Mouse (Mus musculus) naive thymus-derived CD4-positive, alpha-beta T cell, adult 2 months (primary cell): ENCODE measurements around the gene 1700007K13Rik.

Experiments
- DNase-seq: peaks from one replicate; pipeline ENCODE4 v3.0.0-alpha.2; 2011; ENCODE audit warnings: low read depth

1700007K13Rik gene

GRCm38 (mm10) chr2:28469461-28469860, 3.3 kb upstream of the 1700007K13Rik start:
- no peak for DNase-seq

- no peak for DNase-seq
Measured at GRCm38 (mm10) chr2:28468486-28469225, 2.5 kb upstream of the 1700007K13Rik start.

- DNase-seq = peak; percentile 85
Measured at GRCm38 (mm10) chr2:28467860-28468485, 1.8 kb upstream of the 1700007K13Rik start, which contains the start of gene Mrps2. Gene Mrps2, plus strand, starts transcription at chr2:28468066.

GRCm38 (mm10) chr2:28464919-28465318, 1.2 kb downstream of the 1700007K13Rik start:
- peak; percentile 10 for DNase-seq

DNA sequence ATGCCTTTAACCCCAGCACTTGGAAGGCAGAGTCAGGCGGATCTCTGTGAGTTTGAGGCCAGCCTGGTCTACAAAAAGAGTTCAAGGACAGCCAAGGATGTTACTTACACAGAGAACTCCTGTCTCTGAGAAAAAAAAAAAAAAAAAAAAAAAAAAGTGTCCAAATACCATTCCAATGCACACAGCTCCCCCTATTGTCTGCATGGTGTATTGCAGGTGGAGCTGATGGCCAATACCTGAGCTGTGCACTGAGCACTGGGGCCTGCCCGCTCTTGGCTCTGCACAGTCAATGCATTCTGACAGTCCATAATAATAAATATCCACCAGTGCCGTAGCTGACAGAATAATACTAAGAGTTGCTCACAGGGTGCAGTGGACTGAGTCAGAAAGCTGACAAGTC, 2.2 kb downstream of the 1700007K13Rik start:
- peak; percentile 86 for DNase-seq

DNA sequence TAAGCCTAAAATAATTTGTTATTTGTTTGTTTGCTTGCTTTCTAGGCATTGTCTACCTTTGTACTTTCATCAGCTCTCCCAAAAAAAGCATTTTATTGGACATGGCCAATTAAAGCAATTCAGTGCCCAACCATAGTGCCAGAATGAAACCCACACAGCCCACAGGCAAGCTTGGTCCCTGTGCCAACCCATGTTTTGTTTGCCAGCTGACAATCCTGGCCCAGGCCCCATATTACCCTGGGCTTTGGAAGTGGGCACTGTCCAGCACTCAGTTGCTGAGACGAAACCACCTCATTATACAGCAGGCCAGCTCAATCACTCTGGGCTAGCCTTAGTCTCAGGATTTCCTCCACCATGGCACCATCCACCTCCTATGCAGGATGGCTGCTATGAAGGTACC, 9.5 kb downstream of the 1700007K13Rik start:
- DNase-seq = no peak

- no peak for DNase-seq
Measured at GRCm38 (mm10) chr2:28453539-28453938, 12.6 kb downstream of the 1700007K13Rik start.

DNA sequence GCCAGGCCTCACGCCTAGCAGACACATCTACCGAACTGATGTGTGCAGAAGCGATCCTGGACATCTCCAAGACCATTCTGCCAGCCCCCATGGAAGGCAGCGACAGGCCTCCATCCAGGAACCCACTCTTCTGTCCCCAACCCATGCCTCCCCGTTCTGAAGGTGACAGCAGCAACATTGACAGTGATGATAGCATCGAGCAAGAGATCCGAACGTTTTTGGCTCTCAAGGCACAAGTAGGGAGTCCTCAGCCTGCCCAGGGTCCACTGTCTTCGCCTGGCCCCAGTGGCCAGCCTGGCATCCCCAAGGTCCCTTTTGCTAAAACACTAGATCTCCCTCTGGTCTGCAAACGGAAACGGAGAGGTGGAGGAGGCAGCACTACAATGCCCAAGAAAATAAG, 14.5 kb downstream of the 1700007K13Rik start:
- no peak for DNase-seq

GRCm38 (mm10) chr2:28447315-28447670, 18.8 kb downstream of the 1700007K13Rik start:
- DNase-seq = no peak

GRCm38 (mm10) chr2:28446515-28447314, 19.4 kb downstream of the 1700007K13Rik start, which contains the start of gene Ppp1r26:
Gene Ppp1r26, plus strand, starts transcription at chr2:28446800.
- no peak for DNase-seq

DNA sequence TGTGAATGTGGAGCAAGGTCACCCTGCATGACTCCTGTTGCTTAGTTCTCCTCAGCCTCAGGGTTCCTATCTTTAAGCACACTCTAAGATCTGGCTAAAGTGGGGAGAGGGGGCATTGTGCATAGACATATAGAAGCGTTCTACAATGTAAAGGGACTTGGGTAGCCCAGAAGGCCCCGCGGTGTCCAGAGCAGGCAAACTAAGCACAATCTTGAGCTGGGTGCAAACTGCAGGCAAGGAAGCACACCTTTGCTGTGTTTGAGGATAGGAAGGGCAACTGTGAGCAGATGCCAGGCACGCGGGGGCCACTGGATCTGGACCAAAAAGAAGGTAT, 20.0 kb downstream of the 1700007K13Rik start:
- no peak for DNase-seq

GRCm38 (mm10) chr2:28445082-28445481, 21.1 kb downstream of the 1700007K13Rik start:
- DNase-seq = no peak

DNA sequence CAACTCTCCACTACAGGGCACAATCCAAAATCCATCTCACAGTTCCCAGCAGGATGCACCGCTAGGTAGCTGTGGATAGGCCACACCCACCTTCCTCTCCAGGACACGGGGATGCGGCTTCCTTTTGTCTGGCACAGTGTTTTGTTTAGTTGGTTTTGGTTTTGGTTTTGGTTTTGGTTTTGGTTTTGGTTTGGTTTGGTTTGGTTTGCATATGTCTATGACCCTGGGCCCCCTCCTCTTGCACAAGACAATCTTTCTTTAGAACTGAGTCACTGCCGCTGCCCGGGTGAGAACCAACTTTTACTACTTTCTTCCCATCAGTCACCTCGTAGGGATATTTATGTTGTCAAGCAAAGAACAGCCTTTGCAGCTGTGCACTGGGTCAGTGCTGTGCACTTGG, 25.3 kb downstream of the 1700007K13Rik start:
- DNase-seq = no peak

DNA sequence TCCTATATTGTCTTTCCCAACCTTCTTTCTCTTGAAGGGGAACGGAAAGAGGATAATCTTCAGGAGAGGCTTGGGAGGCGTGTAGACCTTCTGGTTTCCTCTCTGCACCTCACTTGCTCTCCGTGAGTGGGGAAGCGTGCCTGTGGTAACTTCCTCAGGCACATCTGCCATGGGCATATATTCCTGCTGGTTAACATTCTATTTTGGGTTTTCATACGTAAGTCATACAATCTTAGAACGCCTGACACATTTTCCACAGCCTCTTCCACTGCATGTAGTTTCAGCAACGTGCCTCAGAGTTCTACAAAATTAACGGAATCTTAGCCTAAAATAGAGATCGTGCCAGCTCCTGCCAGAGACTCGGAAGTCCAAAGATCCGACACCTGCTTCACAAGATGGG, 30.7 kb downstream of the 1700007K13Rik start:
- no peak for DNase-seq

- no peak for DNase-seq
Measured at GRCm38 (mm10) chr2:28433512-28433911, 32.6 kb downstream of the 1700007K13Rik start.

DNA sequence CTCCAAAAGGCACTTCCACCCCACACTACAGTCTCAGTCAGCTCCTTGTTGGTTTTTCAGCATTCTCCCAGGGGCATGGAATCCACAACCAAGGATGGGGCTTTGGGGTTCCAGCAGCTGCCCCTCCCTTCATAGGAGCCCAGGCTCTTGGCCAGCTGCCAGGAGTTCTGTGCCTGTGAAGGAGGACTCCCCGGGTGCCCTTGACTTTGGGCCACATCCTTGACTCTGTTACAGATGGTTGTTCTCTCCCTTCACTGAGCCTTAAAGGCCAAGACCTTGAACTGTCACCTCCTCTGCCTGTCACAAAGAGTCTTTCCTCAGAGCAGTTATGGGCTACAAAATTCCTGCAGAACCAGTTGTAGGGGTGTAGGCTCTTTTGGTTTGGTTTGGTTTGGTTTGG, 33.3 kb downstream of the 1700007K13Rik start:
- DNase-seq = no peak

DNA sequence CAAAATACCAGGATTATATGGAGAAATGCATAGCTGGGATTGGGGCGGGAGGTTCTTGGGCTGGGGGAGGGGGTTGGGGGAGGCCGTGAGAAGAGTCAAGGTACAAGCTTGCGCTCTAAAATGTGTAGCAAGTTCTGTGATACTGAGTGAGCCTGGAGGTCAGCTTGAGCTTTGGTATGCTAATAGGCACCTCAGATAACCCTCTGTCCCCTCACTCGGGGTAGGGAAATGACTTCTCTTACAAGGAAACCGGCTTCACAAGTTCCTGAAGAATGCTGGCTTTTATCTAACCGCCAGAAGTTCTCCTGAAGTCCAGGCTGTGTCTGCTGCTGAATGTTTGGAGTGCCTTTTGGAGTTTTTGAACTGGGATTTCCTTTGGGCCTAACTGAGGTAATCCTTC, 35.3 kb downstream of the 1700007K13Rik start:
- DNase-seq = no peak

GRCm38 (mm10) chr2:28427226-28427625, 38.9 kb downstream of the 1700007K13Rik start:
- no peak for DNase-seq

- peak; percentile 60 for DNase-seq
Measured at GRCm38 (mm10) chr2:28423167-28423566, 43.0 kb downstream of the 1700007K13Rik start.

GRCm38 (mm10) chr2:28419898-28420297, 46.2 kb downstream of the 1700007K13Rik start:
- DNase-seq = peak; percentile 54

GRCm38 (mm10) chr2:28418034-28418433, 48.1 kb downstream of the 1700007K13Rik start:
- DNase-seq = peak; percentile 70

GRCm38 (mm10) chr2:28416511-28416910, 49.6 kb downstream of the 1700007K13Rik start:
- no peak for DNase-seq
